Mouse (Mus musculus) lung, embryonic 15.5 days (tissue): ENCODE data around the gene Smox. TPM values are rescaled to one million over a fixed set of nuclear protein-coding genes. Genes with fewer than 3 reads are reported as not detected.

ENCODE experiments used
- ATAC-seq: fragments of 200-750 bp; cut with Nextera tagmentation; 2 replicates; pipeline ENCODE4 v1.8.0; 2017; ENCODE audit warnings: moderate number of reproducible peaks, borderline replicate concordance; ENCODE audit not compliant: low FRiP score, low TSS enrichment; ENCODE audit errors: extremely low read depth
- H3K27ac ChIP-seq: fragments of 300-500 bp; sonication (generic); 2 replicates; pipeline ENCODE4 v1.5.1; 2015; ENCODE audit warnings: moderate library complexity, mild to moderate bottlenecking, inconsistent platforms
- H3K27me3 ChIP-seq: fragments of 300-500 bp; sonication (generic); 2 replicates; pipeline ENCODE4 v1.6.1; 2015; ENCODE audit warnings: inconsistent platforms
- H3K36me3 ChIP-seq: fragments of 300-500 bp; sonication (generic); 2 replicates; pipeline ENCODE4 v1.6.1; 2015; ENCODE audit warnings: inconsistent platforms
- H3K4me1 ChIP-seq: fragments of 300-500 bp; sonication (generic); 2 replicates; pipeline ENCODE4 v1.6.1; 2015; ENCODE audit warnings: inconsistent platforms
- H3K4me2 ChIP-seq: fragments of 300-500 bp; sonication (generic); 2 replicates; pipeline ENCODE4 v1.6.1; 2015; ENCODE audit warnings: inconsistent platforms, mild to moderate bottlenecking, moderate library complexity
- H3K4me3 ChIP-seq: fragments of 300-500 bp; sonication (generic); 2 replicates; pipeline ENCODE4 v1.5.1; 2015; ENCODE audit warnings: mild to moderate bottlenecking, inconsistent platforms
- H3K9ac ChIP-seq: fragments of 300-500 bp; sonication (generic); 2 replicates; pipeline ENCODE4 v1.6.1; 2015; ENCODE audit warnings: inconsistent platforms
- H3K9me3 ChIP-seq: fragments of 300-500 bp; sonication (generic); 2 replicates; pipeline ENCODE4 v1.6.1; 2016; ENCODE audit warnings: inconsistent platforms
- WGBS: fragments of 180-500 bp; shearing (Covaris S2); methylation state at CpG from one replicate; pipeline ENCODE4 v1.1.7; 2015; 5-methylcytosine and 5-hydroxymethylcytosine counted together
- polyA plus RNA-seq: library from polyadenylated mRNA; unstranded; fragments of >200 nt; fragmentation: Nextera tagmentation; extraction: Ambion mirVana; gene quantifications from 2 replicates; pipeline ENCODE4 v1.2.1, GENCODE M21; 2015

The Smox gene
- polyA plus RNA-seq, 1 experiment from 2014 or later = 37.1 TPM

GRCm38 (mm10) chr2:131561891-131562585 is 70.7 kb downstream of the Smox start, which contains the start of gene Adra1d:
Gene Adra1d (minus strand): TSS chr2:131562283.
- peak; percentile 60; the same call in 1 of the 2 replicates for ATAC-seq
- H3K36me3 ChIP-seq = no peaks in the 10 kb centered on the region
- peaks cover 81% of the 10 kb centered on the region for H3K27me3 ChIP-seq
- WGBS = under 1% methylated on average over 64 of the region's 82 CpGs
- H3K9me3 ChIP-seq = no peaks in the 10 kb centered on the region
- peak within 1 kb of the TSS; percentile 47 for H3K4me3 ChIP-seq
- peak within 1 kb of the TSS; percentile 87 for H3K4me2 ChIP-seq
- H3K27ac ChIP-seq = no peak within 1 kb of the TSS
- peak within 1 kb of the TSS; percentile 38 for H3K9ac ChIP-seq
- H3K4me1 ChIP-seq = peaks cover 15% of the 10 kb centered on the region

GRCm38 (mm10) chr2:131562586-131563122 is 71.4 kb downstream of the Smox start:
- under 1% methylated on average over 29 of the region's 30 CpGs for WGBS
- H3K27ac ChIP-seq = no peak overlapping the region
- peak; percentile 81 for ATAC-seq
- no peaks in the 10 kb centered on the region for H3K36me3 ChIP-seq
- peak overlapping the region; percentile 38 for H3K9ac ChIP-seq
- peak overlapping the region; percentile 87 for H3K4me2 ChIP-seq
- peak overlapping the region; percentile 47 for H3K4me3 ChIP-seq
- H3K27me3 ChIP-seq = peaks cover 78% of the 10 kb centered on the region
- peaks cover 15% of the 10 kb centered on the region for H3K4me1 ChIP-seq
- no peaks in the 10 kb centered on the region for H3K9me3 ChIP-seq

Other genes starting within 250 kb of the Smox start
- gene Pank2, start 229.0 kb upstream of the Smox start, polyA plus RNA-seq = 37.5 and 39.6 TPM in 2 replicates
- gene Rnf24, start 138.6 kb upstream of the Smox start, polyA plus RNA-seq = 4.4 and 5.2 TPM in 2 replicates
- gene Adra1d, start 70.8 kb downstream of the Smox start, polyA plus RNA-seq = 3.4 and 3.9 TPM in 2 replicates